Mouse (Mus musculus) CD4-positive helper T cell, adult 2 months (primary cell): ENCODE measurements around the gene Rusc2.

Experiments used
- DNase-seq: peaks from one replicate; pipeline ENCODE4 v3.0.0-alpha.2; 2012; ENCODE audit warnings: low read depth, missing footprints, low spot score

Gene Rusc2

DNA sequence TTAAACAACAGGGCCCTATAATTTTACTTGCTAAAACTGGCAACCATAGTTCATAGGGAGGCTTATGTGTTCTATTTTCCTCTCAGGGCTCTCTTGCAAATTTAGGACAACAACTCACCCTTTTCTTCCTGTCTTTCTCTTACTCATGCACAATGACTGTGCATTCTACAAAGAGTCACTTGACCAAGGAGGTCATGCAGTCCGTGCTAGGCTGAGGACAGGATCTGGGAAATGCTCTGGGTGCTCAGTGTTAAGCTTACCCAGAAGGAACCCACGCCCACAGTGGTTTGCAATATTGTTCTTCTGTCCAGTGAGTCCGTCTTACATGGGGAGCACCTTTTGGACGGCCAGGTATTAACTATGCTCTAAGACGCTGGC is 2.3 kb downstream of the Rusc2 start:
- no peak for DNase-seq

DNA sequence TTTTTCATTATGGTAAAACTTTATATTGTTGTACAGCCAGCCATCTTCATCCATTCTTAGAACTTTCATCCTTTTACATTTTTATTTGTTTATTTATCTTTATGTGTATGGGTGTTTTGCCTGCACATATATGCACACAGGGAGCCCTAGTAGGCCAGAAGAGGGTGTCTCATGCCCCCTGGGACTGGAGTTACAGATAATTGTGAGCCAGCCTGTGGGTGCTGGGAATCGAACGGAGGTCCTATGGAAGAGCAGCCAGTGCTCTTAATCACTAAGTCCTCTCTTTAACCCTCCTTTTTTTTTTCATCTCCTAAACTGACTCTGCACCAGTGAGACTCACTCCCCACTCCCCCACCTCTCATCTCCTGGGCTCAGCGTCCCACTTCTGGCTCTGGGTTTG is 2.8 kb downstream of the Rusc2 start:
- DNase-seq = no peak

DNA sequence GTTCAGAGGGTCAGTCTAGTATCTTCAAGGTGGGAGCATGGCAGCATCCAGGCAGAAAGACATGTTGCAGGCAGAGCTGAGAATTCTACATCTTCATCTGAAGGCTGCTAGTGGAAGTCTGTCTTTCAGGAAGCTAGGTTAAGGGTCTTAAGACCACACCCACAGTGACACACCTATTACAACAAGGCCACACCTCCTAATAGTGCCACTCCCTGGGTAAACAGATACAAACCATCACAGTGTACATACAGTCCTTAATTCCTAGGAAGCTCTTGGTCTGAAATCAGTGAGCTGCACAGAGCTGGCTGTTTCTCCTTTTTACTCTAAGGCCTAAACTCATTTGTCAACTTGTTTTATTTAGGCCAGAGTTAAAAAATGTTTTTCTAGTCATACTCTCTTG is 5.2 kb downstream of the Rusc2 start:
- DNase-seq = no peak

DNA sequence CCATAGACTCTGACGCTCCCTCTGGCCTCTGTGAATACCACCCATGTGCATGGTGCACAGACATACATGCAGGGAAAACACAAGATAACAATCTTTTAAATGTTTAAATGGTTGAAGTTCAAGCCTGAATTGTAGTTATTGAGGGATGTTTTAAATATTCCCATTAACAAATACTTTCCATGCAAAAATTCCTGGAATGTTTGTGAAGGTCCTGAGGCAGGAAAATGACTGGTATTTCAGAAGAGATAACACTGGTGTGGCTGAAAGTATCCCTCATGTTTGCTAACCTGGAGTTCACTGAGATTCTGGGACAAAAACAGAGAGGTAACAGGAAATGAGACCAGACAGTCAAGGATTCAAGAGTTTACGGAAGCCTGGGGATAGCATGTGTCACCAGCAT is 7.6 kb downstream of the Rusc2 start:
- DNase-seq = no peak

DNA sequence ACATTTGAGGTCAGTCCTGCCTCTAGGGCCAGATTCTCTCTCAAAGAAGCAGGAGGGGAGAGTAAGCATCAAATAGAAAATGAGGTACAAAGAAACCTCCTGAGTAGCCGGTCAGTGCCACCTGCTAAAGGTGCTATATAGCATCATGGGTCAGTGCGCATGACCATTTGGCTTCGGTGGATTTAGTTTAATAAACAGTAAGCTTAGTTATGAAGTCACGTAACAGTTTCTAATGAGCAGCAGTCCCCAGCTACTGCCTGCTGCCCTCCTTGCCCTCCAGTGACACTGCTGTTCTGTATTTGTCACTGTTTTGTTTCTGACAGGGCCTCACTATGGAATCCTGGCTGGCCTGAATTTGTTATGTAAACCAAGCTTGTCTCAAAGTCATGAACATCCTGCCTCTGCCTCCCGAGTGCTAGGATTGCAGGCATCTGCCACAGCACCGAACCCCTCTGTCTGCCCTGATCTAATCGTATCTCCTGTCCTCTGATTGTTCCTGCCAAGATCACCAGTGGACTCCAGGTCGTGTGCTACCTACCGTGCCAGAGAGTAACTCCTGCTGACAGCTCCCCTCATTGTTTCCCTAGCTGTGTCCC is 8.2 kb downstream of the Rusc2 start:
- DNase-seq = no peak

DNA sequence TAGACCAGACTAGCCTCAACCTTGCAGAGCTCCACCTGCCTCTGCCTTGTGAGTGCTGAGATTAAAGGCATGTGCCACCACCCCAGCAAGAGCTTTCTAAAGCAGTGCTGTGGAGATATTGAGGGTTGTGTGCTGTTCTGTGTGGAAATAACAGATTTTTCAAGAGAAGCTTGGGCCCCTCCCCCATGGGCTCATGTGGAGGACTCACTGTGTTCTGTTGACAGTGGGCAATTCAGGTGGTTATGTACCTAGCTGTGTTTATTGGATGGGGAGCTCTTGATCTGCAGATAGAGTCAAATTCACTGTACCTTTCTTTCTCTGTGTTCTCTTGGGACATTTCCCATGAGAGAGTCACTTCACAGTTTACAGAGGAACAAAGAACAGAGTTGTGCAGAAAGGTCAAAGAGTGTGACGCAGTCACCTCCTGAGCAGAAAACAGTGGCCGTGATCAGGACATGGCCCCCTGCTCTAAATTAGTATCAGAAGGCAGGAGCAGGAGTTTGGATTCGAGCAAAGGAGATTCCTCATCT is 9.8 kb downstream of the Rusc2 start:
- no peak for DNase-seq

DNA sequence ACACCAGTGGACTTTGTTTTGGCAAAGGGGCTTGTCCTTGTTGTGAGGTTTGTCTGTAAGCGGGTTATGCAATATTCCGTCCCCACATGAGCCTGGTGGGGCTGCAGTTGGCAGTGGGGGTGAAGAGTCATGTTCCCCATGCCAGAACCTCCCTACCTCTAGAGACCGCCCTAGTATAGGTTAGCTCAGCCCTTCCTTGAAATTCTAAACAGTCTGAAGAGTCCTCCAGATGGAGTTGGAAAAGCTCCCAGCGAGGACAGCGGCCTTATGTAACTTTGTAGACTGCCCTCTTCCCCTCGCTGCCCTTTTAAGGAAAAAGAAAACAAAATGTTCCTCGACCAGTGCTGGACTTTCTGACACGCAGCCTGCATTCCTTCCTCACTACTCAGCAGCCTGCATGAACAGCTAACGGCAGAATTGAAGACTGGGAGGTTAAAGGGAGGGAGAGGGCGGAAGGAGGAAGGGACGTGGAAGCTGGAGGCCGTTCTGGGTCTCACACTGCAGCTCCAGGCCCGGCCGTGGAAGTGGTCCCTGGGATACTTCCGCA is 12.6 kb downstream of the Rusc2 start:
- no peak for DNase-seq

DNA sequence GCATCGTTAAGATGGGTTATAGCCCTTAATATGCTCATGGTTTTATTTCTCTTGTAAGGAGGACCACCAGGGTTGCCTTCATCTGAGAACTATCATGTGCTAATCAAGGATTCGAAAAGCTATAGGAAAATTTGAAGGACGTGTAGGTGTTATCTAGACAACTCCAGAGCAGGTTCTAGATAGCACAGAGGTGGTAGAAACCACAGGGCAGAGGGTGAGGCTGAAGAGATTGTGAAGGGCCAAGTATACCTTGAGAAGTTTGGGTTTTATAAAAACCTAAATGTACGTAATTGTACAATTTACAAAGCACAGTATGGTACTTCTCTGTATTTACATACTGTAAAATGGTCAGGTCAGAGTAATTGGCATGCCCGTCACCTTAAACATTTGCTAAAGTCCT is 13.4 kb downstream of the Rusc2 start:
- DNase-seq = no peak

DNA sequence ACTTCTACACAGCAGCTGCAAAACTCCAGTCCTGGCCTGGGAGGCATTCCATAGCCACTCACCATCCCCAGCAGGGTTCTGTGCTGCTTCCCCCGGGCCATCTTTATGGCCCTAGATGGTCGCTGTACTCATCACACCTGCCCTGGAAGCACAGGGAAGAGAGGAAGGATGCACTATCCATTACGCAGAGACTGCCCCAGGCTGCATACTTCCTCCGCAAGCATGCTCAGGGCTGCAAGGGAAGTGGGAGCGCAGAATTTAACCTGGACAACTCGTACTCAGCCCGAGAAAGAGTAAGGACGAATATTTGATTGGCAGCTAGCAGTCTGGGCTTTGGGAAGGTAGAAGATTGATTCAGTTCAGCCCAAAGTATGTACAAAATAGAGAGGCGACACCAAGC is 14.1 kb downstream of the Rusc2 start:
- no peak for DNase-seq

DNA sequence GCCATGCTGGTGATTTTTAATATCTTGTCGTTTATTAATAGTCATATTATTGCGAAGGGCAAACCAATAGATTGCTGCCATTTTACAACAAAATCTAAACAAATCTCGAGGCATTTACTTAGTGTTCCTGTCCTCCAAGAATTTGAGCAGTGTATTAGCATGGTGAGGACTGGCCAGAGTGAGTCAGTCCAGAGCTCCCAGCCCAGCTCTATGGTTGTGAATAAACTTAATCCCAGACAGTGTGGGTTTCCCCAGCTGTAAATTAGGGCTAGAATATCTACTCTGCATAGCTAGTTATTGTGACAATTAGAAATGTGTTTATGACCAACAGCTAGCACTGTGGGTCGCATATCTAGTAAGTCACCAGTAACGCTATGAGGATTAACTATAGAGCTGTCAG is 14.6 kb downstream of the Rusc2 start:
- DNase-seq = no peak

DNA sequence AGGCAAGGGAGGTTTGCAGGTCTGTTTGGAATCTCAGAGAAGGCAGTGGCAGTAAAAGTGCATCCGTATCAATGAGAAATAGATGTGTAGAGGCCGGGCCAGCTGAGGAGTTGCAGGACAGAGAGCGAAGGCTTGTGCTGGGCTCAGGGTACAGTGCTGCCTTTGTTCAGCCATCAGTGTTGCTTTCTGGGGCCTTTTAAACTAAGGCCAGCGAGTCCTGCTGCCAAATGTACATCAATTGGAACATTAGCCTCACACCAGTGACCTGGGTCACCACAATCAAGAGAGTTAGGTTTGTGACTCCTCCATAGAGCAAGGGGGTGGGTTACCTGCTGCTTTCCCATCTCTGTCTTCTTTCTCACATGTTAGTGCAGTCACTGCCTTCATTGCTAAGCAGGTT is 16.2 kb downstream of the Rusc2 start:
- no peak for DNase-seq

DNA sequence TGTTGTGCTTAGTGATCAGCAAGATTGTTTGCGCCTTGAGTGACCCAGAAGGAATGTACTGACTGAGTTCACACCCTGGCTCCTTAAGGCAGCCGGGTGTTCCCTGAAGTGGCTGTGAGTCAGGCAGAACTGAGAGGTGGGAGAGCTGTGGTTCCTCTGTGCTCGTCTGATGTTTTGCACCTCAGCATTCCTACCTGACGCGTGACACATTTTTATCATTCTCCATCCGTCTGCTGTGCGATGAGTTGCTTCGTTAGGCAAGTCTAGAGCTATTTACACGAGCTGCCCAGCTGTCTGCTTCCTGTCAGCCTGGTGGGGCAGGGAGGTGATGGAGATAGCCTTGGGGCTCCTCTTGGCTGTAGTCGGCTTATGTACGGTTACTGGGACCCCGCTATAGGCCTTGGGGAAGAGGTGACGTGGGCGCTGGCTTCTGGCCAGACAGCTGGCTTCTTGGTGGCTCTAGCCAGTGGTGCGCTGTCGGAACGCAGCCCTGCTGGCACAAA is 17.1 kb downstream of the Rusc2 start:
- DNase-seq = no peak

DNA sequence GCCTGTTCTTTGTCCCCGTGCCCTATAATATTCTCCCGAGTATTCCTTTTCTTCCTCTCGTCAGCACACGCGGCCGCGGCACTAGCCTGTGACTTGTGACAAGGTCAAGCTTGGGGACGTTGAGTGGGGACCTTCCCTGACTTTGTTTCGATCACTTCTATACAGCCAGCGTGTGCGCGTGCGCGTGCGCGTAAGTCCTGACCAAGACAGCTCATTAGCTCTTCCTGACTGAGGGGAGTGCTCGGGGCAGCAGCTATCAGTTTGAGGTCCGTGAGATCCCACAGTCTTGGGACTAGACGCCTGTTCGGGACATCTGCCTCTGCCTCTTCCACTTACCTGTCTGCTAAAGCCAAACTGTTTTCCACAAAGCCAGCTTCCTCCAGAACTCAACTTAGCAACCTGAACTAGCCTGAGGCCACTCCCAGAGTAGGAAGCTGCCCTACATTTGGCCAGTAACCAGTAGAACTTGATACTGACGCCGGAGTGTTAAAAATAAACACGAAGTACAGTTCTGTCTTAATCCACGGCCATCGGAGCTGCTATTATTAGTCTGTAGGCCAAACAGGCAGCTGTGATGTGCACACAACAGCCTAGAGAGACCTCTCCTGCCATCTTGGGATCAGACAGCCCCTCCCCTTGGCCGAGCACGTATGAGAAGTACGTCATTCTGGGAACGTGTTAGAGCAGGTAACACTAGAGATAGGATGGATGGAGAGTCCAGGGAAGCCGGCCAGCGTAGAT is 17.8 kb downstream of the Rusc2 start:
- no peak for DNase-seq

DNA sequence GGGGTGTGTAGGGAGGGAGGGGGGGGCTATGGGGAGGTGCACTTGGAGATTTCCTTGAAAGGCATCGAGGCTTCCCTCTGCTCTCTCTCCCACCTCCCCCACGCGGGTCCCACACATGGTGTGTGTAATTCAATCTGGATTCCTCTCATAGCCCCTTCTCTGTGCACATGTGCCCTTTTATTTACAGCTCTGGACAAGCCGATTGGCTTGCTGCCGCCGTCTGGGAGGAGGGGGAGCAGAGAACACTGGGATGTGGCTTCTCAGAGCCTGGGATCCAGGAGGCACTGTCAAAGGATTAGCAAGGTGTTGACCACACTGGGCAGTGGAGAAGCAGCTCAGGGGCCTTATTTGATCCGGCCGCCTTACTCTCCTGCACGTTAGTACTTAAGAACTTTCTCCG is 19.2 kb downstream of the Rusc2 start:
- DNase-seq = no peak

DNA sequence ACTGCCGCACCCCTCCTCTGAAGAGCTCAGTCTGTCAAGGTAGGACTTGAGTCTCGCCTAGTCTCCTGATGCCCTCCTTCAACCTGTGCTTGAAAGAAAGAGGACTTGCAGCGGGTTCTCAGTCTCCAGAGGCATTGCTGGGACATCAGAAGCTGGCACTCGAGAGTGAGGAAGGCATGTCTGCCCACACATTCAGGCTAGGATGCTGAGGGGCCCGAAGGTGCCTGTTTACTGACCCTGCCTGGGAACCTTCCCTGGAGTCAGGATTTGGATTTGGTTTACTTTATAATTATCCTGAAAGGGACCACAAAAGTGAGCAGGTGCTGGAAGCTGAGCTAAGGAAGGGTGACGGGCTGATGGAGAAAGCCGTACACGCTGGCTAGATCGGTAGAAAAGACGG is 19.7 kb downstream of the Rusc2 start:
- no peak for DNase-seq

DNA sequence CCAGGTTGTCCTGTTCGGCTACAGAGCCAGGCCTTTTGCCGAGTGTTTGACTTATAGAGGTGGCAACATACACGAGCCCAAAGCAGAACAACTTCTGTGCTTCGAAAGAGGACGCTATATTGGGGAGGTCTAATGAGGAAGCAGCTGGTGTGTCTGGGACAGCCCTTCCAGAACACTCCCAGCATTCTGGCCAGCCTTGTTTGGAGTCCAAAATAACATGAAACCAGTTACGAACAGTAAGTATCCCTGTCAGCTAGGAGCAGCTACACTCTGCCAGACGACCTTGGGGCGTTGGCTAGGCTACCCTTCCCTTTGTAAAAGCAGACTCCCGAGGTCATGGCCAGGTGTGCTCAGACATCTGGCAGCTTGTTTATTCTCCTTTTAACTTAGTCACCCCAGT is 20.4 kb downstream of the Rusc2 start:
- no peak for DNase-seq

DNA sequence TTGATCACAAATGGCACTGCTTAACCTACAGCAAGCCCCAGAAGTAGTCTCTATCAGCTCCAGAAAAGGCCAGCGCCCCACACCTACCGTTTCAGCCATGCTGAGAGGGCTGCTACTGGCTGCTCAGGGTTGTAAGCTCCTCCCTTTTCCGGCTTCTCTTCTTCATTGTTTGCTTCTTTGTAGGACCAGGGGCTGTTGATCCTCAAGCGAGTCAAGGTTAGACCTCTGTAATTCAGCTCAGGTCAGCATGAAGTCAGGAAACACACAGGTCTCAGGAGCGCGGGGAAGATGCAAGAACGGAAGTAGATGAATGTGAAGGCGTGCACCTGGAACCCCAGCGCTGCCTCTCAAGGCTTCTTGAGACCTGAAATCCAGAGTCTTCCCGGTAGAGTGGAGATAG is 22.9 kb downstream of the Rusc2 start:
- DNase-seq = no peak

DNA sequence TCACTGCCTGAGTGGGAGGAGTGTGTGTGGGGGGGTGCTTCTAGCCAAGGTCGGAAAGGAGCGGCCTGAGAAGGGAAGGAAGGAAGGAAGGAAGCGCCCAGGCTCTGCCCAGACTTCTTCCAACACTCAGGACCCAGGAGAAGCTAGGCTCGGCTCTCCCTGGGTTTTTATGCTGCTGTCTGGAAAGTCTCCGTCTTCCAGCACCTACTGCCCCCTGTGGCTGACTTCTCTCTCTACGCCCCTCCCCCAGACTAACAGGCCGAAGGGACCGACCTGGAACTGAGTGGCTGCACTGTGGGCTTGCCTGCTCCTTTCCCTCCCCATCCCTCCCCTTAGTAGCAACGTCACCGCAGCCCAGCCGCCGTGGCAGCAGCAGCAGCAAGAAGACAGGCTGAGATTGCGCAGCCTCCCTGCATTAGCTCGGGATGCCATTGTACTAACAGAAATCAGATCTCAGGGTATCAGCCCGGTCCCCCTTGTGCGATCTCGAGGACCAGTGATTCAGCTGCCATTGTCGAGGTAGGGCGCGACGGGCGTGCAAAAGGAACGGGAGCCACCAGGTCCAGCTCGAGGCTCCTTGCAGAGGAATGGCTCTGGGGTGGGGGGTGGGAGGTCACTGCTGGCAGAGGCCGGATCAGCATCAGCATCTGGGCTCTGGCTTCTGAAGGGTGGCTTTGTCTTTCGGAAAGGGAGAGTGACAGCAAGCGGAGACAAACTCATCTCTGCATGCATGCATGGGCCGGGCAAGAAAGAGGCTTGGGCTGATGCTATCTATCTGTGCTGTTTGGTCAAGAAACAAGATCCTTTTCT is 24.6 kb downstream of the Rusc2 start:
- DNase-seq = no peak

DNA sequence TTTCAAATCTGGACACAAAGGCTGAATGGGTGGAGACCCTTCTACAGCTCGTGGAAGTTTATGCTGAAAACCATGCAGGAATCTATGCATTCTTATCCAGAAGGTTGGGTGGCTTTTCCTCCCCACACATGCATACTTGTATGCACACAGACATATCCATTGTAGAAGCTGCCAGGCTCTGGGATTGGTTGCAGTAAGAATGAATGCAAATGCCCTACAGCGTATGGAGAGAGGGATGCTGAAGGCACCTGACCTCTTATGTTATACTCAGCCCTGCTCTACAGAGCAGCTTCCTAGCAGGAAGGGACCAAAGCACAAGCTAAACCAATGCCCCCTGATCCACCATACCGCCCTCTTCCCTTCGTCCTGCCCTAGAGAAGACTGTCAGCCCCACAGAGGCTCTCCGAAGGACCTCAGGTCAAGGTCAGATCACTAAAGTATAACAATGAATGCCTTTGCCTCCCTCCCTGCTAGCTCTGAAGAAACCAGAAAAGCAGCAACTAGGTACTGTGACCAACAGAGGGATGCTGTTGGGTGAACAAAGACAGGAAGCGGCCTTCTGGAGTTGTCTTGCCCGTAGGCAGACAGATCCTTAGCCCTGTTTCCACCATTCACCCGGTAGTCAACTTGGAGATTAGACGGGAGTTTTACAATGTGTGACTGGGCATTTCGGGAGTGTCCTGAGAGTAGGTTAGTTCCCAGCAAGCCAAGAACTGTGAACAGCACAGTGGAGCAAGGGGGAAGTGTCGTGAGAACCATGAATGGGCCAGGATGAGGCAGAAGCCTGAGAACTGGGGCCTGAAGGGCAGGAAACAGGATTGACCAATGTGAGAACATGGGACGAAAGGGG is 25.5 kb downstream of the Rusc2 start:
- no peak for DNase-seq

DNA sequence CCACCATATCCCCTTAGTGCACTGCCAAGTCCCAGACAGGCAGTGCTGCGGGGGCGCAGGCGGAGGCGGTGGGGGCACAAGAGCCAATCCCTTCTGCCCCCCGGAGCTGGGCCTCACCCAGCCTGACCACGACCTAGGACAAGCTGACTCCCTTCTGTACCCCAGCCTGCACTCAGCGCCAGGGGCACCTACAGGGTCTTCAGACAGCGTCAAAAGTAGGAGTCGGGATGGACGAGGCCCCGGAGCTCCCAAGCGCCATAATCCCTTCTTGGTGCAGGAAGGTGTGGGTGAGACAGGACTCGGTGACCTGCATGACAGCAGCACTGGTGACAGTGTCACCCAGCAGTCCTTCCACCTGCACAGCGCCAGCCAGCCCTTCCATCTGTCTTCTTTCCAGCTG is 33.0 kb downstream of the Rusc2 start:
- no peak for DNase-seq
